In genomic region chr11:6174719-6175118, GRCm38 (mm10) we compare ENCODE assay signal across 9 mouse cellular contexts. TPM values are rescaled to one million over a fixed set of nuclear protein-coding genes. Genes with fewer than 3 reads are reported as not detected.
DNase-seq lines count a peak whose midpoint lies in the region; ATAC-seq lines count a peak whose summit lies in the region.
"Had no signal": no experiment of that assay in that cellular context is flagged by ENCODE, and none has a peak within 500 bp of the region (broad histone marks: within the 10 kb centered on the region; RNA-seq: fewer than 3 reads in every experiment).

No protein-coding gene starts in this region.

- H3K4me3 ChIP-seq in heart, embryonic 16.5 days (ENCODE audit: low read length): no peak overlapping the region

- H3K4me1 ChIP-seq in heart, embryonic 16.5 days (ENCODE audit: control insufficient read depth, insufficient read depth, low read length): peaks cover 40% of the 10 kb centered on the region

- H3K4me2 ChIP-seq in heart, embryonic 16.5 days (ENCODE audit: low read depth, low read length): peak overlapping the region; percentile 48

- WGBS in heart, embryonic 16.5 days: 11% methylated on average over 7 of the region's 7 CpGs

- peak overlapping the region; percentile 82 for H3K27ac ChIP-seq in heart, embryonic 16.5 days (ENCODE audit: low read length)

- no peak overlapping the region for H3K9ac ChIP-seq in heart, embryonic 16.5 days (ENCODE audit: low read length)

- no peaks in the 10 kb centered on the region for H3K36me3 ChIP-seq in heart, embryonic 16.5 days (ENCODE audit: control insufficient read depth, insufficient read depth)

- no peaks in the 10 kb centered on the region for H3K9me3 ChIP-seq in heart, embryonic 16.5 days (replicated peaks; ENCODE audit: control insufficient read depth, low read length)

- peak; percentile 84 for ATAC-seq in heart, embryonic 16.5 days (replicated peaks; ENCODE audit: extremely low read depth, insufficient read depth, low FRiP score)
- ATAC-seq in megakaryocyte-erythroid progenitor cell, adult 5-6 weeks (replicated peaks; ENCODE audit: low FRiP score, low TSS enrichment, poor library complexity, severe bottlenecking): peak; percentile 93
- ATAC-seq: activated CD4-positive, CD25-positive, alpha-beta regulatory T cell, adult 4 months had no signal

- peak; percentile 44 to 51 for DNase-seq in lung, adult 18-20 months
- no peak for DNase-seq in lung, postnatal 4 days
- peak; percentile 61 for DNase-seq in adrenal gland, postnatal 36 days
- no peak for DNase-seq in neural tube, embryonic 10.5 days (ENCODE audit: extremely low spot score, low spot score)
- DNase-seq in spleen, postnatal 14 days (ENCODE audit: low spot score in 2 of 2): no peak
- DNase-seq: layer of hippocampus, adult 9-11 months had no signal

- H3K27me3 ChIP-seq in heart, embryonic 16.5 days (ENCODE audit: control insufficient read depth, insufficient read depth, low read length): no peaks in the 10 kb centered on the region

RNA-seq across cellular contexts. Expression of gene A730071L15Rik, which starts 25.1 kb away (rescaled TPM):
- total RNA-seq in adrenal gland, postnatal 36 days (2021): under 1 TPM in 1 of 2 experiments, not detected in 1; 0.16 TPM
- polyA plus RNA-seq in heart, embryonic 16.5 days (2015; fragmentation: Nextera tagmentation; extraction: Ambion mirVana): 0.25 and 0.39 TPM in 2 replicates
- total RNA-seq in megakaryocyte-erythroid progenitor cell, adult 5-6 weeks (2014; fragmentation: Nextera tagmentation): 2.9 TPM in 1 of 2 replicates, not detected in the other
- total RNA-seq in megakaryocyte-erythroid progenitor cell, adult 5-6 weeks (2017): 0.47 TPM in 1 of 2 replicates, not detected in the other
- polyA plus RNA-seq: activated CD4-positive, CD25-positive, alpha-beta regulatory T cell, adult 4 months had no signal

RNA-seq across cellular contexts. Expression of gene Nudcd3, which starts 25.5 kb away (rescaled TPM):
- 10 to 100 TPM; 55.4 to 64.7 TPM for total RNA-seq in adrenal gland, postnatal 36 days (2021)
- polyA plus RNA-seq in heart, embryonic 16.5 days (2015; fragmentation: Nextera tagmentation; extraction: Ambion mirVana): 35.9 and 38.8 TPM in 2 replicates
- total RNA-seq in megakaryocyte-erythroid progenitor cell, adult 5-6 weeks (2014; fragmentation: Nextera tagmentation): 27.6 and 35.1 TPM in 2 replicates
- 34.6 and 39.0 TPM in 2 replicates for total RNA-seq in megakaryocyte-erythroid progenitor cell, adult 5-6 weeks (2017)

RNA-seq across cellular contexts. Expression of gene Npc1l1, which starts 55.2 kb away (rescaled TPM):
- total RNA-seq in adrenal gland, postnatal 36 days (2021): under 1 TPM; 0.07 TPM
- polyA plus RNA-seq in heart, embryonic 16.5 days (2015; fragmentation: Nextera tagmentation; extraction: Ambion mirVana): 0.02 and 0.34 TPM in 2 replicates
- total RNA-seq in megakaryocyte-erythroid progenitor cell, adult 5-6 weeks (2014; fragmentation: Nextera tagmentation): 0.22 TPM in 1 of 2 replicates, not detected in the other
- total RNA-seq in megakaryocyte-erythroid progenitor cell, adult 5-6 weeks (2017): not detected in 2 replicates
- polyA plus RNA-seq: activated CD4-positive, CD25-positive, alpha-beta regulatory T cell, adult 4 months had no signal

Comparison
In these comparisons a context has a peak if more than half of its experiments do, and no peak if none do; other contexts are left out.
1. DNase-seq: peak in lung, adult 18-20 months (2 of 2) and adrenal gland, postnatal 36 days (2 of 2); none in lung, postnatal 4 days (0 of 2), neural tube, embryonic 10.5 days (single experiment) and spleen, postnatal 14 days (0 of 2).